Mouse (Mus musculus) limb, embryonic 13.5 days (tissue): ENCODE measurements around the gene Hic1. TPM values are rescaled to one million over a fixed set of nuclear protein-coding genes. Genes with fewer than 3 reads are reported as not detected.

Experiments
- ATAC-seq: fragments of 200-750 bp; cut with Nextera tagmentation; 2 replicates; pipeline ENCODE4 v1.8.0; 2017; ENCODE audit warnings: low read depth, moderate number of reproducible peaks, moderate TSS enrichment; ENCODE audit not compliant: low FRiP score
- H3K27ac ChIP-seq: fragments of 300-500 bp; sonication (generic); 2 replicates; pipeline ENCODE4 v1.5.1; 2015; ENCODE audit warnings: inconsistent platforms, mild to moderate bottlenecking, moderate library complexity
- H3K27me3 ChIP-seq: fragments of 300-500 bp; sonication (generic); 2 replicates; pipeline ENCODE4 v1.6.1; 2015; ENCODE audit warnings: mild to moderate bottlenecking, inconsistent platforms
- H3K36me3 ChIP-seq: fragments of 300-500 bp; sonication (generic); 2 replicates; pipeline ENCODE4 v1.6.1; 2015; ENCODE audit warnings: inconsistent platforms, mild to moderate bottlenecking, moderate library complexity
- H3K4me1 ChIP-seq: fragments of 300-500 bp; sonication (generic); 2 replicates; pipeline ENCODE4 v1.6.1; 2015; ENCODE audit warnings: inconsistent platforms
- H3K4me2 ChIP-seq: fragments of 300-500 bp; sonication (generic); replicated peaks from 2 replicates; pipeline ENCODE4 v1.6.1; 2015; ENCODE audit warnings: inconsistent platforms, mild to moderate bottlenecking, moderate library complexity
- H3K4me3 ChIP-seq: fragments of 300-500 bp; sonication (generic); 2 replicates; pipeline ENCODE4 v1.5.1; 2015; ENCODE audit warnings: moderate library complexity, mild to moderate bottlenecking, inconsistent platforms
- H3K9ac ChIP-seq: fragments of 300-500 bp; sonication (generic); 2 replicates; pipeline ENCODE4 v1.6.1; 2015; ENCODE audit warnings: mild to moderate bottlenecking, inconsistent platforms
- H3K9me3 ChIP-seq: fragments of 300-500 bp; sonication (generic); 2 replicates; pipeline ENCODE4 v1.6.1; 2016; ENCODE audit warnings: inconsistent platforms
- WGBS: fragments of 180-500 bp; shearing (Covaris S2); methylation state at CpG from one replicate; pipeline ENCODE4 v1.1.7; 2015; 5-methylcytosine and 5-hydroxymethylcytosine counted together
- polyA plus RNA-seq: library from polyadenylated mRNA; unstranded; fragments of >200 nt; fragmentation: Nextera tagmentation; extraction: Ambion mirVana; gene quantifications from 2 replicates; pipeline ENCODE4 v1.2.1, GENCODE M21; 2015

Gene Hic1
- 28.2 and 29.3 TPM in 2 replicates for polyA plus RNA-seq

GRCm38 (mm10) chr11:75169405-75170080 lies at the start of gene Hic1:
TSS of gene Hic1 (minus strand) at chr11:75169519.
- peaks cover 83% of the 10 kb centered on the region for H3K4me1 ChIP-seq
- WGBS: 4% methylated on average over 23 of the region's 23 CpGs
- H3K4me2 ChIP-seq: peak within 1 kb of the TSS; percentile 87
- no peak for ATAC-seq
- peak within 1 kb of the TSS; percentile 75 for H3K4me3 ChIP-seq
- H3K9ac ChIP-seq: peak within 1 kb of the TSS; percentile 90
- peaks cover 96% of the 10 kb centered on the region for H3K27me3 ChIP-seq
- peak within 1 kb of the TSS; percentile 92 for H3K27ac ChIP-seq
- no peaks in the 10 kb centered on the region for H3K9me3 ChIP-seq
- peaks cover 29% of the 10 kb centered on the region for H3K36me3 ChIP-seq

DNA sequence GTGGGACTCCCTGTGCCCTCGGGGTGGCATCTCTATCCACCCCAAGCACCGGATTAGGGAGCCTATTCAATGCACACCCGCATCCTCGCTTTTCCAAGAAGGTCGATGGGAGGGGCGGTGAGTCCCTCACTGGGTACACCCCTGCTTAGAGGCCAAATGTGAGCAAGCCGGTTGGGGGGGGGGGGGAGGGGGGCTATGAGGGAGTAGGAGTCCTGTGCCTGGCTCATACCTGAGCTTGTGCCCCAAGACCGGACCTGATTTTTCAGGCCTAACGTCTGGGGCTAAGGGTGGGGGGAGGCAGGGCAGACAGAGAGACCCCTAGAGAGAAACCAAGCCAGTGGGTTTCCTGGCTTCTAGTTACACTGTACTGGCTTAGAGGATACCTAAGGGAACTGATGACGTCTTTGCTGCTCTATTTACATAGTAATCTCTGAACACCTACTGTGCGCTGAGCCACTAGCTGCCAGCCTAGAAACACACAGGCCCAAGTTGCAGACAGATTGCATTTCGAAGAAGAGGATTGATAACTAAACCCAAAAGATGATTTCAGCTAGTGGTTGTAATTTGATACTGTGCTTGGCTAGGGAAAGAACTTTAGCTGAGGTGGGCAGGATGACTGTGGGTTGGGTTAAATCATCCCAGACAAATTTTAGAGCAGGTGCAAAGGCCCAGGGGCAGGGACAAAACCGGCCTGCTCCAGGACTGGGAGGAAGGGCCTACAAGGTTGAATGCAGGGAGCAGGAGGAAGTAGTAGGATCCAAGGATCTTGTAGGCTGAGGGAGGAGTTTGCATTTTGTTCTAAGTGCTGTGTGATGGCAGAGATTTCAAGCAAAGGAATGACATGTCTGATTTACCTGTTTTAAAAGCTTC lies 45.0 kb upstream of the Hic1 start:
- Histone ChIP-seq H3K4me1 (peaks cover 26% of the 10 kb centered on the region), H3K27ac (no peak overlapping the region), H3K4me2 (peak overlapping the region; percentile 67), H3K36me3 (no peaks in the 10 kb centered on the region), H3K4me3 (peak overlapping the region; percentile 35), H3K9me3 (no peaks in the 10 kb centered on the region), H3K27me3 (no peaks in the 10 kb centered on the region), H3K9ac (peak overlapping the region; percentile 48)
- 20% methylated on average over 12 of the region's 13 CpGs for WGBS
- peak; percentile 46 for ATAC-seq

DNA sequence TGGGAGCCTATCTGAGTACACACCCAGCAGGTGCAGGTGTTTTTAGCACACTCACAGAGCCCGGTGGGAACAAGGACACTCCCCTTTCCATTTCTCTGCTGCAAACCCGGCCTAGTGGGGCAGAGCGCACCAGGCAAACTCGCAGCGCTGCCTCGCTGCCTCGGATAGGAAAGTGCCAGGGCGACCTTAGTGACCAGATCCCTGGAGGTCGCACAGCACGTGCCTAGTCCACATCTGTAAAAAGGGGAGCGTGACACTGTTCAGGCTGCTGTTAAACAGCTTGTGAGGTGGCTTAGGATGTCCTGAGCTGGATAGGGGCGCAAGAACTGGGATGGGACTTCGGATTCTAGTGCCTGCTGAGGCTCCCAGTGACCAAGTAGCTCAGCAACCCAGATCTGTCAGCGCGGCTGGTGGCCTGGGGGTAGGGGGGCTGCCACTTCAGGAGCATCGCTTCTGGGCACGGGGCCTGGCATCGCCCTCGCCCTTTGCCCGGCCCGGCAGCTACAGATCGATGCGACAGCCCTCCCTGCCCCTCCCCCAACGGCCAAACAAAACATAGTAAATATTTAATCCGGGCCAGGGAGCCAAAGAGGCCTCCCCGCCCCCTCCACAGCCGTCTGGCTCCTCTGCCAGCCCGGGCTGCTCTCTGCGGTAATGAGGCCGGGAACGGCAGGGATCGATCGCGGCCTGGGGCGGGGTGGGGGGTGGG lies 44.2 kb upstream of the Hic1 start:
- peak overlapping the region; percentile 67 for H3K4me2 ChIP-seq
- peak overlapping the region; percentile 35 for H3K4me3 ChIP-seq
- H3K4me1 ChIP-seq: peaks cover 26% of the 10 kb centered on the region
- H3K9ac ChIP-seq: peak overlapping the region; percentile 48
- no peak overlapping the region for H3K27ac ChIP-seq
- H3K36me3 ChIP-seq: no peaks in the 10 kb centered on the region
- ATAC-seq: peak; percentile 45; the same call in 1 of the 2 replicates
- no peaks in the 10 kb centered on the region for H3K27me3 ChIP-seq
- 4% methylated on average over 35 of the region's 35 CpGs for WGBS
- no peaks in the 10 kb centered on the region for H3K9me3 ChIP-seq

GRCm38 (mm10) chr11:75212876-75213275 lies 43.6 kb upstream of the Hic1 start:
- no peak overlapping the region for H3K27ac ChIP-seq
- 53% methylated on average over 2 of the region's 3 CpGs for WGBS
- no peaks in the 10 kb centered on the region for H3K9me3 ChIP-seq
- no peaks in the 10 kb centered on the region for H3K36me3 ChIP-seq
- no peak overlapping the region for H3K4me3 ChIP-seq
- no peaks in the 10 kb centered on the region for H3K27me3 ChIP-seq
- H3K4me1 ChIP-seq: peaks cover 26% of the 10 kb centered on the region
- no peak overlapping the region for H3K4me2 ChIP-seq
- H3K9ac ChIP-seq: no peak overlapping the region
- ATAC-seq: no peak

GRCm38 (mm10) chr11:75212031-75212667 lies 42.8 kb upstream of the Hic1 start:
- no peaks in the 10 kb centered on the region for H3K27me3 ChIP-seq
- H3K27ac ChIP-seq: peak overlapping the region; percentile 22; the same call in 1 of the 2 replicates
- no peak overlapping the region for H3K4me3 ChIP-seq
- peaks cover 26% of the 10 kb centered on the region for H3K4me1 ChIP-seq
- no peak overlapping the region for H3K4me2 ChIP-seq
- no peaks in the 10 kb centered on the region for H3K36me3 ChIP-seq
- no peak for ATAC-seq
- no peaks in the 10 kb centered on the region for H3K9me3 ChIP-seq
- 56% methylated on average over 8 of the region's 8 CpGs for WGBS
- no peak overlapping the region for H3K9ac ChIP-seq

DNA sequence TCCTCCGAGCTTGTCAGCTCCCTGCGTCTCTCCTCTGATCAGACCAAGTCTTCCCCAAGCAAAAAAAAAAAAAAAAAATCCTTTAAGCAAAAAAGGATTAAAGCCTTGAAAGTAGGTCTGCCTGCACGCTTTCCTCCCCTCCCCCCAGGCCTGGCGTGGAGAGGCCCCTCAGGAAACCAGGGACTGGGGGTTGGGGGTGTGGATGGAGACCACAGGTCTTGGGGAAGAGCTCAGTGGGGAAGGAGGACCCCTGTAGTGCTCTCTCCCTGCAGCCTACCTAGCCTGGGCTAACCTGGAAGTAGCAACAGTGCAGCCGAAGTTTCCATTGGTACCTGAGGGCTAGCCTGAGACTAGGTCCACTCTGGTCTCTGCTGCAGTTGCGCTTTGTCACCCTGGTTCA lies 41.4 kb upstream of the Hic1 start:
- no peak for ATAC-seq
- Histone ChIP-seq H3K4me1 (peaks cover 26% of the 10 kb centered on the region), H3K9ac (no peak overlapping the region), H3K27ac (no peak overlapping the region), H3K4me2 (no peak overlapping the region), H3K27me3 (no peaks in the 10 kb centered on the region), H3K9me3 (no peaks in the 10 kb centered on the region), H3K4me3 (no peak overlapping the region), H3K36me3 (no peaks in the 10 kb centered on the region)
- WGBS: 42% methylated on average over 6 of the region's 6 CpGs

GRCm38 (mm10) chr11:75210093-75210492 lies 40.8 kb upstream of the Hic1 start:
- peaks cover 26% of the 10 kb centered on the region for H3K4me1 ChIP-seq
- no peak for ATAC-seq
- 74% methylated on average over 4 of the region's 4 CpGs for WGBS
- no peak overlapping the region for H3K27ac ChIP-seq
- H3K4me3 ChIP-seq: no peak overlapping the region
- no peak overlapping the region for H3K4me2 ChIP-seq
- no peaks in the 10 kb centered on the region for H3K27me3 ChIP-seq
- H3K9me3 ChIP-seq: no peaks in the 10 kb centered on the region
- H3K9ac ChIP-seq: no peak overlapping the region
- H3K36me3 ChIP-seq: no peaks in the 10 kb centered on the region

DNA sequence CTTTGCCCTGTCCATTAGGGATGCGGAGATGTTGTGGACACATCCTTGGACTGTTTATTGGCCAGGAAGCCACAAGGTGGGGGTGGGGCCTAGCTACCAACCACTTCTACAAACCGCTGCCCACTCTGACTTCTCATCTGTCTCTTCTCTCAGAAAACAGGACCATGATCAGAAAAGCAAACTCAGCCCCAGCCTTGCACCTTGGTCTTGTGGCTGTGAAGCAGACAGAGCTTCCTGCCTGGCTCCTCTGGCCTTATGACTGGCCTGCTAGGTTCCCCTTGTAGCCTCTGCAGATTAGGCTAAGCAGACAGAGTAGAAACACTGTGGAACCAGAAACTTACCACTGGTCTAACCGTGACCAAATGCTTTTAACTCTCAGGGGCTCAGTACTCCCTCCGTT lies 40.0 kb upstream of the Hic1 start:
- H3K27ac ChIP-seq: no peak overlapping the region
- WGBS: 64% methylated on average over 4 of the region's 4 CpGs
- no peaks in the 10 kb centered on the region for H3K36me3 ChIP-seq
- H3K9ac ChIP-seq: no peak overlapping the region
- H3K4me2 ChIP-seq: no peak overlapping the region
- peaks cover 31% of the 10 kb centered on the region for H3K4me1 ChIP-seq
- no peak overlapping the region for H3K4me3 ChIP-seq
- ATAC-seq: no peak
- H3K27me3 ChIP-seq: no peaks in the 10 kb centered on the region
- no peaks in the 10 kb centered on the region for H3K9me3 ChIP-seq

GRCm38 (mm10) chr11:75206347-75206746 lies 37.0 kb upstream of the Hic1 start:
- no peaks in the 10 kb centered on the region for H3K27me3 ChIP-seq
- H3K9ac ChIP-seq: no peak overlapping the region
- no peaks in the 10 kb centered on the region for H3K9me3 ChIP-seq
- no peak overlapping the region for H3K4me2 ChIP-seq
- no peaks in the 10 kb centered on the region for H3K36me3 ChIP-seq
- H3K4me1 ChIP-seq: peaks cover 18% of the 10 kb centered on the region
- H3K4me3 ChIP-seq: no peak overlapping the region
- no peak for ATAC-seq
- WGBS: 61% methylated on average over 4 of the region's 4 CpGs
- no peak overlapping the region for H3K27ac ChIP-seq

DNA sequence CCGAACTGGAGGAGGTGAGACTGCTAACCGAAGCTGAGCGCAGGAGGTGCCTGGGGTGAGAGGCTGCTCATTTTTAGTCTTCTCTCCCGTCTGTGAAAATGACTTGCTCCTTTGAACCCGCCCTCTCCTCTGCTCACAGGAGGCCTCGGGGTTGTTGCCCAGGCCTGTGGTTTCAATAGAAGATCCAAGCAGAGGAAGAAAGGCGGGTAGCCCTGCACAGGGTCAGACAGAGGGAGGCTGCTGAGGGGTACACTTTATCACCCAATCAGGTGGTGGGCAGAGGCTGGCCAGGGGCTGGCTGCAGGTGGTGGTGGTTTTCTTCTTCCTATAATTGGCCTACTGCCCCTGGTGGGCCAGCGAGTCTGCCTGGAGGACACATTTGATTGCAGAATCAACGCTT lies 35.2 kb upstream of the Hic1 start:
- ATAC-seq: no peak
- H3K36me3 ChIP-seq: no peaks in the 10 kb centered on the region
- WGBS: 41% methylated on average over 9 of the region's 9 CpGs

GRCm38 (mm10) chr11:75203926-75204325 lies 34.6 kb upstream of the Hic1 start:
- H3K36me3 ChIP-seq: no peaks in the 10 kb centered on the region
- no peaks in the 10 kb centered on the region for H3K9me3 ChIP-seq
- WGBS: 78% methylated on average over 4 of the region's 4 CpGs
- no peak overlapping the region for H3K4me3 ChIP-seq
- H3K9ac ChIP-seq: no peak overlapping the region
- no peak overlapping the region for H3K4me2 ChIP-seq
- no peak for ATAC-seq
- peaks cover 19% of the 10 kb centered on the region for H3K4me1 ChIP-seq
- H3K27ac ChIP-seq: no peak overlapping the region
- H3K27me3 ChIP-seq: peaks cover 7% of the 10 kb centered on the region; the same call in 1 of the 2 replicates

More for the DNA sequence above, 35.2 kb upstream of the Hic1 start:
- Histone ChIP-seq H3K27ac (no peak overlapping the region), H3K4me3 (no peak overlapping the region), H3K9me3 (no peaks in the 10 kb centered on the region), H3K27me3 (peaks cover 5% of the 10 kb centered on the region; the same call in 1 of the 2 replicates), H3K4me2 (no peak overlapping the region), H3K9ac (no peak overlapping the region), H3K4me1 (peaks cover 19% of the 10 kb centered on the region)
